Mouse (Mus musculus): ENCODE results near the gene Med24.

DNA sequence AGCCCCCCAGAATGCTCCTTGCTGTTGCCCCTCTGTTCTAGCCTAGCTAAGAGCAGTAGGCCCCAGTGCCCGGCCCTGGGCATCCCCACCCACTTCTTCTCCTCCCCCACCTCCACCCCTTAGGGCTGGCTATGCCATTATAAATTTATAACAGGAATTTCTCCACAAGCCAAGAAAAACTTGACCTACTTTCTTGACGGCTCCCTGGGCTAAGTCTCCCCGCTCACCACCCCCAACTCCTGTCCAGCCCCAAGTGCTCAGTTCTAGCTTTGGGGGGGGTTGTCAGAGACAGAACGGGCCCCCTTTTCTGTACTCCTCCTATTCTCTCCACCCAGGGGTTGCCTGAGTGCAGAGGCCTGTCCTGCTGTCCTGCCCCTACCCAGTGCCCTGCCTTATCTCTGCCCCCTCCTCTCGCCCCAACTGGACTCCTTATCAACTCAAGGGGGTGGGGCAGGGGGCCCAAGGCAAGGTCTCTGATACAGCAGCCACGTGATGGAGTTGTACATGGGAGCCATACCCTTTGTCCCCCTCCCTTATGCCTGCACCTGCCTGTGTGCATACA lies 22.1 kb upstream of the Med24 start:
- TF ChIP-seq GATA1 (IDR thresholded peaks at IDR 0.05; ENCODE audit: low read length) (no peak), TAL1 (IDR thresholded peaks at IDR 0.05; ENCODE audit: low read length) (no peak)

Data from erythroblast, embryonic 14.5 days (primary cell).